In the genomic region with DNA sequence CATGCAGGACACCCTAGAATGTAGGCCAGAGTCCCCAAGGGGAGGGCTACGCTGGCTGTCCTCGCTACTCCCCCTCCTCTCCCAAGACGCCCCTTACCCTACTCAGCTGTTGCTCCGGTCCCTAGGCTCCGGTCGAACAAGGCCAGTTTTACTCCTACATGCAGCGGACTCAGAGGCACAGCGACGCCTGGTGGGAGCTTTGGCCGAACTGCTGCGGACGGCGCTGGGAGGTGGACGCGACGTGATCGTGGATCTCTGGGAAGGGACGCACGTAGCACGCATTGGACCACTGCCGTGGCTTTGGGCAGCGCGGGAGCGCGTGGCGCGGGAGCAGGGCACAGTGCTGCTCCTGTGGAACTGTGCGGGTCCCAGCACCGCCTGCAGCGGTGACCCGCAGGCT, we compare ENCODE assay signal across 10 mouse cellular contexts. TPM values are rescaled to one million over a fixed set of nuclear protein-coding genes. Genes with fewer than 3 reads are reported as not detected.
DNase-seq lines count a peak whose midpoint lies in the region; ATAC-seq and TF ChIP-seq lines count a peak whose summit lies in the region.
"Had no signal": no experiment of that assay in that cellular context is flagged by ENCODE, and none has a peak within 500 bp of the region (broad histone marks: within the 10 kb centered on the region; RNA-seq: fewer than 3 reads in every experiment).

No protein-coding gene starts in this region.

- H3K36me3 ChIP-seq in embryonic facial prominence, embryonic 12.5 days = no peaks in the 10 kb centered on the region
- H3K36me3 ChIP-seq in kidney, adult 2 months (ENCODE audit: control insufficient read depth, insufficient read depth, low read length) = no peaks in the 10 kb centered on the region
- no peaks in the 10 kb centered on the region for H3K36me3 ChIP-seq in liver, adult 2 months (ENCODE audit: control insufficient read depth, insufficient read depth, low read length)
- no peaks in the 10 kb centered on the region for H3K36me3 ChIP-seq in midbrain, postnatal 0 days (ENCODE audit: insufficient read depth, low read length)

- H3K79me2 ChIP-seq in liver, adult 2 months (ENCODE audit: control insufficient read depth, insufficient read depth, low read length) = peaks cover 5% of the 10 kb centered on the region; the same call in 1 of the 2 replicates

- peaks cover 32% of the 10 kb centered on the region for H3K27me3 ChIP-seq in embryonic facial prominence, embryonic 12.5 days
- no peaks in the 10 kb centered on the region for H3K27me3 ChIP-seq in kidney, adult 2 months (replicated peaks; ENCODE audit: control insufficient read depth, insufficient read depth, low read length)
- no peaks in the 10 kb centered on the region for H3K27me3 ChIP-seq in liver, adult 2 months (ENCODE audit: control insufficient read depth, insufficient read depth, low read length)
- H3K27me3 ChIP-seq in midbrain, postnatal 0 days (ENCODE audit: insufficient read depth, low read length) = peaks cover 13% of the 10 kb centered on the region

- TF ChIP-seq POLR2A in kidney, adult 2 months (IDR thresholded peaks at IDR 0.05; ENCODE audit: low read depth, low read length) = no peak
- no peak for TF ChIP-seq POLR2A in liver, adult 2 months (IDR thresholded peaks at IDR 0.05; ENCODE audit: extremely low read depth, insufficient read depth, low read length)

- peaks cover 14% of the 10 kb centered on the region for H3K4me1 ChIP-seq in embryonic facial prominence, embryonic 12.5 days
- H3K4me1 ChIP-seq in kidney, adult 2 months (ENCODE audit: control insufficient read depth, insufficient read depth, low read length) = peaks cover 5% of the 10 kb centered on the region; the same call in 1 of the 2 replicates
- peaks cover 7% of the 10 kb centered on the region for H3K4me1 ChIP-seq in liver, adult 2 months (ENCODE audit: control insufficient read depth, insufficient read depth, low read length)
- no peaks in the 10 kb centered on the region for H3K4me1 ChIP-seq in midbrain, postnatal 0 days (ENCODE audit: insufficient read depth, low read length)

- peak overlapping the region; percentile 27; the same call in 1 of the 2 replicates for H3K9ac ChIP-seq in embryonic facial prominence, embryonic 12.5 days
- H3K9ac ChIP-seq in liver, adult 2 months (ENCODE audit: low read depth, low read length) = peak overlapping the region; percentile 81
- H3K9ac ChIP-seq in midbrain, postnatal 0 days (replicated peaks; ENCODE audit: low read length, poor library complexity, severe bottlenecking) = peak overlapping the region; percentile 30

- H3K9me3 ChIP-seq in embryonic facial prominence, embryonic 12.5 days = no peaks in the 10 kb centered on the region
- no peaks in the 10 kb centered on the region for H3K9me3 ChIP-seq in midbrain, postnatal 0 days (ENCODE audit: low read length)

- peak overlapping the region; percentile 71 for H3K4me2 ChIP-seq in embryonic facial prominence, embryonic 12.5 days (replicated peaks)
- peak overlapping the region; percentile 55 for H3K4me2 ChIP-seq in midbrain, postnatal 0 days (ENCODE audit: low read depth, low read length, poor library complexity, severe bottlenecking)

- peak; percentile 56 to 77 for DNase-seq in urinary bladder, adult 18-20 months (ENCODE audit: low spot score in 2 of 2)
- no peak for DNase-seq in urinary bladder, postnatal 10 days (ENCODE audit: low spot score)
- DNase-seq in heart, adult 9 months (ENCODE audit: low spot score in 2 of 2) = peak; percentile 48 to 64
- DNase-seq in kidney, adult 2 months = peak; percentile 85
- peak; percentile 66 for DNase-seq in liver, adult 2 months (ENCODE audit: extremely low read depth, low read depth, low spot score)
- DNase-seq in midbrain, postnatal 0 days (ENCODE audit: low spot score) = peak; percentile 81
- DNase-seq in spleen, postnatal 14 days (ENCODE audit: low spot score in 2 of 2) = peak; percentile 36 to 64

- ATAC-seq in embryonic facial prominence, embryonic 12.5 days (ENCODE audit: insufficient number of reproducible peaks, insufficient read depth, low FRiP score, low TSS enrichment) = 0 out of 2 replicates have a peak, but pooled peaks have one; percentile 47
- peak; percentile 71 for ATAC-seq in midbrain, postnatal 0 days (ENCODE audit: low FRiP score)

- TF ChIP-seq CTCF in kidney, adult 2 months (conservative IDR thresholded peaks at IDR 0.05; ENCODE audit: insufficient read depth, insufficient read length, low read depth, low read length) = peak; percentile 86
- peak; percentile 94 for TF ChIP-seq CTCF in liver, adult 2 months (IDR thresholded peaks at IDR 0.05; ENCODE audit: low read depth, low read length)
- peak; percentile 75 for TF ChIP-seq CTCF in midbrain, postnatal 0 days (IDR thresholded peaks at IDR 0.05)

- under 1% methylated on average over 31 of the region's 31 CpGs for WGBS in embryonic facial prominence, embryonic 12.5 days
- 3% methylated on average over 31 of the region's 31 CpGs for WGBS in kidney, adult 2 months
- WGBS in liver, adult 2 months = 2% methylated on average over 31 of the region's 31 CpGs
- 2% methylated on average over 31 of the region's 31 CpGs for WGBS in midbrain, postnatal 0 days

- H3K4me3 ChIP-seq in embryonic facial prominence, embryonic 12.5 days = peak overlapping the region; percentile 36
- H3K4me3 ChIP-seq in kidney, adult 2 months (ENCODE audit: insufficient read depth, low read depth, low read length) = peak overlapping the region; percentile 36; the same call in 1 of the 2 replicates
- peak overlapping the region; percentile 60 for H3K4me3 ChIP-seq in liver, adult 2 months (ENCODE audit: insufficient read depth, low read depth, low read length)
- H3K4me3 ChIP-seq in midbrain, postnatal 0 days (ENCODE audit: low read depth, low read length) = peak overlapping the region; percentile 35

- no peak overlapping the region for H3K27ac ChIP-seq in embryonic facial prominence, embryonic 12.5 days
- no peak overlapping the region for H3K27ac ChIP-seq in kidney, adult 2 months (ENCODE audit: insufficient read depth, low read depth, low read length)
- peak overlapping the region; percentile 20 for H3K27ac ChIP-seq in liver, adult 2 months (replicated peaks; ENCODE audit: insufficient read depth, low read depth, low read length)
- no peak overlapping the region for H3K27ac ChIP-seq in midbrain, postnatal 0 days (ENCODE audit: low read depth, low read length)

RNA-seq across cellular contexts. Expression of gene Il17rc, which starts 1.8 kb away (rescaled TPM):
- 3.9 and 5.4 TPM in 2 replicates for polyA plus RNA-seq in embryonic facial prominence, embryonic 12.5 days (2016; fragmentation: Nextera tagmentation; extraction: Ambion mirVana)
- polyA plus RNA-seq in kidney, adult 2 months (2012; rRNA removed) = 37.6 and 41.8 TPM in 2 replicates
- total RNA-seq in liver, adult 2 months (2014; rRNA removed) = 27.8 and 32.6 TPM in 2 replicates
- polyA plus RNA-seq in liver, adult 2 months (2012; rRNA removed) = 79.2 and 87.5 TPM in 2 replicates
- total RNA-seq in midbrain, postnatal 0 days (2014; rRNA removed) = 4.7 and 11.6 TPM in 2 replicates
- 4.1 and 4.2 TPM in 2 replicates for polyA plus RNA-seq in midbrain, postnatal 0 days (2015; fragmentation: Nextera tagmentation; extraction: Ambion mirVana)
- total RNA-seq: CH12.LX; neutrophil, adult 5-6 weeks had no signal

RNA-seq across cellular contexts. Expression of gene Il17re, which starts 11.1 kb away (rescaled TPM):
- polyA plus RNA-seq in embryonic facial prominence, embryonic 12.5 days (2016; fragmentation: Nextera tagmentation; extraction: Ambion mirVana) = 3.4 and 3.9 TPM in 2 replicates
- polyA plus RNA-seq in kidney, adult 2 months (2012; rRNA removed) = 25.7 and 41.4 TPM in 2 replicates
- 0.46 TPM in 1 of 2 replicates, not detected in the other for total RNA-seq in liver, adult 2 months (2014; rRNA removed)
- 0.26 TPM in 2 replicates for polyA plus RNA-seq in liver, adult 2 months (2012; rRNA removed)
- 0.49 TPM in 1 of 2 replicates, not detected in the other for total RNA-seq in midbrain, postnatal 0 days (2014; rRNA removed)
- polyA plus RNA-seq in midbrain, postnatal 0 days (2015; fragmentation: Nextera tagmentation; extraction: Ambion mirVana) = 0.48 and 0.77 TPM in 2 replicates

RNA-seq across cellular contexts. Expression of gene Creld1, which starts 13.7 kb away (rescaled TPM):
- 20.1 and 23.1 TPM in 2 replicates for polyA plus RNA-seq in embryonic facial prominence, embryonic 12.5 days (2016; fragmentation: Nextera tagmentation; extraction: Ambion mirVana)
- 22.3 and 23.6 TPM in 2 replicates for polyA plus RNA-seq in kidney, adult 2 months (2012; rRNA removed)
- 12.3 and 15.9 TPM in 2 replicates for total RNA-seq in liver, adult 2 months (2014; rRNA removed)
- polyA plus RNA-seq in liver, adult 2 months (2012; rRNA removed) = 24.4 and 28.7 TPM in 2 replicates
- total RNA-seq in midbrain, postnatal 0 days (2014; rRNA removed) = 39.4 and 43.0 TPM in 2 replicates
- 56.6 and 60.4 TPM in 2 replicates for polyA plus RNA-seq in midbrain, postnatal 0 days (2015; fragmentation: Nextera tagmentation; extraction: Ambion mirVana)

RNA-seq across cellular contexts. Expression of gene Jagn1, which starts 27.1 kb away (rescaled TPM):
- 75.0 and 81.6 TPM in 2 replicates for polyA plus RNA-seq in embryonic facial prominence, embryonic 12.5 days (2016; fragmentation: Nextera tagmentation; extraction: Ambion mirVana)
- polyA plus RNA-seq in kidney, adult 2 months (2012; rRNA removed) = 81.6 and 82.0 TPM in 2 replicates
- 20.2 and 26.6 TPM in 2 replicates for total RNA-seq in liver, adult 2 months (2014; rRNA removed)
- 59.1 and 61.5 TPM in 2 replicates for polyA plus RNA-seq in liver, adult 2 months (2012; rRNA removed)
- total RNA-seq in midbrain, postnatal 0 days (2014; rRNA removed) = 43.6 and 48.6 TPM in 2 replicates
- polyA plus RNA-seq in midbrain, postnatal 0 days (2015; fragmentation: Nextera tagmentation; extraction: Ambion mirVana) = 80.4 and 85.4 TPM in 2 replicates

RNA-seq across cellular contexts. Expression of gene Prrt3, which starts 32.3 kb away (rescaled TPM):
- polyA plus RNA-seq in embryonic facial prominence, embryonic 12.5 days (2016; fragmentation: Nextera tagmentation; extraction: Ambion mirVana) = 2.9 and 3.5 TPM in 2 replicates
- 0.05 TPM in 1 of 2 replicates, not detected in the other for polyA plus RNA-seq in kidney, adult 2 months (2012; rRNA removed)
- total RNA-seq in liver, adult 2 months (2014; rRNA removed) = under 0.01 TPM in 1 of 2 replicates, not detected in the other
- polyA plus RNA-seq in liver, adult 2 months (2012; rRNA removed) = not detected in 2 replicates
- 29.4 and 39.3 TPM in 2 replicates for total RNA-seq in midbrain, postnatal 0 days (2014; rRNA removed)
- 18.4 and 20.7 TPM in 2 replicates for polyA plus RNA-seq in midbrain, postnatal 0 days (2015; fragmentation: Nextera tagmentation; extraction: Ambion mirVana)
- total RNA-seq: CH12.LX; neutrophil, adult 5-6 weeks had no signal

Comparison
In these comparisons a context has a peak if more than half of its experiments do, and no peak if none do; other contexts are left out.
1. H3K9ac ChIP-seq: peak in every context shown above with its lines; median percentile 81 in liver, adult 2 months; 30 in midbrain, postnatal 0 days; 27 in embryonic facial prominence, embryonic 12.5 days.